Mouse (Mus musculus): ENCODE results near the gene Lrg1. TPM values are rescaled to one million over a fixed set of nuclear protein-coding genes. Genes with fewer than 3 reads are reported as not detected.

The Lrg1 gene
- polyA plus RNA-seq, 1 experiment from 2014 or later = 3.2 TPM

GRCm38 (mm10) chr17:56123161-56123560 is 1.4 kb upstream of the Lrg1 start:
- H3K36me3 ChIP-seq (replicated peaks) = no peaks in the 10 kb centered on the region
- no peak for ATAC-seq (ENCODE audit: insufficient read depth)
- H3K4me2 ChIP-seq = no peak overlapping the region
- H3K4me3 ChIP-seq (replicated peaks) = no peak overlapping the region
- peaks cover 65% of the 10 kb centered on the region for H3K27me3 ChIP-seq
- H3K27ac ChIP-seq (replicated peaks) = no peak overlapping the region
- H3K9me3 ChIP-seq (replicated peaks) = peaks cover 5% of the 10 kb centered on the region; the same call in 1 of the 2 replicates
- 75% methylated on average over 12 of the region's 12 CpGs for WGBS (ENCODE audit: insufficient replicate concordance)
- no peak overlapping the region for H3K9ac ChIP-seq
- H3K4me1 ChIP-seq (replicated peaks) = peaks cover 24% of the 10 kb centered on the region; the same call in 1 of the 2 replicates

- Histone ChIP-seq H3K4me2 (peak overlapping the region; percentile 46), H3K36me3 (replicated peaks) (no peaks in the 10 kb centered on the region), H3K4me3 (replicated peaks) (peak overlapping the region; percentile 29), H3K27me3 (peaks cover 82% of the 10 kb centered on the region), H3K4me1 (replicated peaks) (peaks cover 31% of the 10 kb centered on the region), H3K9me3 (replicated peaks) (peaks cover 5% of the 10 kb centered on the region; the same call in 1 of the 2 replicates), H3K27ac (replicated peaks) (no peak overlapping the region), H3K9ac (no peak overlapping the region)
- 7% methylated on average over 66 of the region's 66 CpGs for WGBS (ENCODE audit: insufficient replicate concordance)
- no peak for ATAC-seq (ENCODE audit: insufficient read depth)
Measured at GRCm38 (mm10) chr17:56119981-56120880, 1.6 kb downstream of the Lrg1 start.

- Histone ChIP-seq H3K4me3 (replicated peaks) (peak overlapping the region; percentile 29; the same call in 1 of the 2 replicates), H3K27me3 (peaks cover 79% of the 10 kb centered on the region), H3K9me3 (replicated peaks) (peaks cover 5% of the 10 kb centered on the region; the same call in 1 of the 2 replicates), H3K4me1 (replicated peaks) (peaks cover 28% of the 10 kb centered on the region), H3K27ac (replicated peaks) (no peak overlapping the region), H3K36me3 (replicated peaks) (no peaks in the 10 kb centered on the region), H3K4me2 (peak overlapping the region; percentile 46), H3K9ac (no peak overlapping the region)
- 29% methylated on average over 12 of the region's 12 CpGs for WGBS (ENCODE audit: insufficient replicate concordance)
- ATAC-seq (ENCODE audit: insufficient read depth) = no peak
Measured at GRCm38 (mm10) chr17:56119431-56119830, 2.4 kb downstream of the Lrg1 start.

GRCm38 (mm10) chr17:56117251-56117710 is 4.5 kb downstream of the Lrg1 start, which contains the start of gene Plin5:
TSS of gene Plin5 (minus strand) at chr17:56117596.
- Histone ChIP-seq H3K36me3 (replicated peaks) (no peaks in the 10 kb centered on the region), H3K27me3 (peaks cover 58% of the 10 kb centered on the region), H3K27ac (replicated peaks) (no peak within 1 kb of the TSS), H3K9me3 (replicated peaks) (no peaks in the 10 kb centered on the region), H3K4me1 (replicated peaks) (peaks cover 29% of the 10 kb centered on the region), H3K4me3 (replicated peaks) (peak within 1 kb of the TSS; percentile 37), H3K4me2 (peak within 1 kb of the TSS; percentile 65), H3K9ac (0 out of 2 replicates have a peak within 1 kb of the TSS, but pooled peaks have one; percentile 15)
- 4% methylated on average over 27 of the region's 27 CpGs for WGBS (ENCODE audit: insufficient replicate concordance)
- ATAC-seq (ENCODE audit: insufficient read depth) = peak; percentile 49

DNA sequence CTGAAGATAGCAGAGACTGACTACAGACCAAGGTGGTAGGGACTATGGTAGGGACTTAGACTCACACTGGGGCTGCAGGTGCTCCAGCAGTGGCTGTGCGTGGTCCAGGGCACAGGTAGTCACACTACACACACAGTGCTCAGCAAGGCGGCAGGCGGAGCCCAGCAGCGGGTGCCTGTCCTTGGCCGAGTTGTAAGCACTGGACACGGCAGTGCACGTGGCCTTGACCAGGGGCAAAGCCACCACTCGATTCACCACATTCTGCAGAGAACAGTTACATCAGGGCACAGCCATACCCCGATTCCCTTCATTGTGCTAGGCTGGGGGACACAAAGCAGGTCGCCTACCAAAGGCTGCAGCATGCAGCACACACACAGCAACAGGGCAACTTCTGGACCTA is 5.6 kb downstream of the Lrg1 start:
- no peak overlapping the region for H3K4me3 ChIP-seq (replicated peaks)
- WGBS (ENCODE audit: insufficient replicate concordance) = 52% methylated on average over 10 of the region's 10 CpGs
- H3K9me3 ChIP-seq (replicated peaks) = no peaks in the 10 kb centered on the region
- no peaks in the 10 kb centered on the region for H3K36me3 ChIP-seq (replicated peaks)
- H3K4me2 ChIP-seq = no peak overlapping the region
- H3K27me3 ChIP-seq = peaks cover 47% of the 10 kb centered on the region
- no peak overlapping the region for H3K9ac ChIP-seq
- ATAC-seq (ENCODE audit: insufficient read depth) = no peak
- no peak overlapping the region for H3K27ac ChIP-seq (replicated peaks)
- H3K4me1 ChIP-seq (replicated peaks) = peaks cover 31% of the 10 kb centered on the region

GRCm38 (mm10) chr17:56112743-56113142 is 9.1 kb downstream of the Lrg1 start:
- H3K27me3 ChIP-seq = peaks cover 15% of the 10 kb centered on the region
- no peak overlapping the region for H3K4me3 ChIP-seq (replicated peaks)
- no peaks in the 10 kb centered on the region for H3K9me3 ChIP-seq (replicated peaks)
- WGBS (ENCODE audit: insufficient replicate concordance) = 62% methylated on average over 3 of the region's 3 CpGs
- H3K4me2 ChIP-seq = no peak overlapping the region
- H3K36me3 ChIP-seq (replicated peaks) = no peaks in the 10 kb centered on the region
- H3K9ac ChIP-seq = no peak overlapping the region
- H3K4me1 ChIP-seq (replicated peaks) = peaks cover 18% of the 10 kb centered on the region
- H3K27ac ChIP-seq (replicated peaks) = no peak overlapping the region
- no peak for ATAC-seq (ENCODE audit: insufficient read depth)

DNA sequence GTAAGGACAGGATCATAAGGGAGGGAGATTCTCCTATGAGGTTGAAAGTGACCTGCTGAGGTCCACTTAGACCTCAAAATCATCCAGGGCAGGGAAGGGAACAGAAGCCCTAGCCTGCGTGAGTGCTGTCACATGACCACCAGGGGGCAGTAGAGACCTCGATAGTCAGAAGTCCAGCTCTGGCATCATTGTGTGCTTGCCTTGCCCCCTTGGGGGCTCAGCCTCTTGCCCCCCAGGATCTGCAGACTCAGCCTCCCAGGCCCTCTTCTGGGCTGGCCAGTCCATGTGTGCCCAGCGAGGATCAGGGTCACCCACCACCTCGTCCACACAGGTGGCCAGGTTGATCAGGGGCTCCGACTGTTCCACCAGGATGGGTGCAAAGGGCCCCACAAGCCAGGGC is 9.9 kb downstream of the Lrg1 start:
- no peak for ATAC-seq (ENCODE audit: insufficient read depth)
- Histone ChIP-seq H3K27ac (replicated peaks) (no peak overlapping the region), H3K9ac (no peak overlapping the region), H3K4me1 (replicated peaks) (peaks cover 11% of the 10 kb centered on the region; the same call in 1 of the 2 replicates), H3K36me3 (replicated peaks) (no peaks in the 10 kb centered on the region), H3K27me3 (peaks cover 8% of the 10 kb centered on the region; the same call in 1 of the 2 replicates), H3K9me3 (replicated peaks) (no peaks in the 10 kb centered on the region), H3K4me3 (replicated peaks) (no peak overlapping the region), H3K4me2 (no peak overlapping the region)
- 30% methylated on average over 5 of the region's 5 CpGs for WGBS (ENCODE audit: insufficient replicate concordance)

DNA sequence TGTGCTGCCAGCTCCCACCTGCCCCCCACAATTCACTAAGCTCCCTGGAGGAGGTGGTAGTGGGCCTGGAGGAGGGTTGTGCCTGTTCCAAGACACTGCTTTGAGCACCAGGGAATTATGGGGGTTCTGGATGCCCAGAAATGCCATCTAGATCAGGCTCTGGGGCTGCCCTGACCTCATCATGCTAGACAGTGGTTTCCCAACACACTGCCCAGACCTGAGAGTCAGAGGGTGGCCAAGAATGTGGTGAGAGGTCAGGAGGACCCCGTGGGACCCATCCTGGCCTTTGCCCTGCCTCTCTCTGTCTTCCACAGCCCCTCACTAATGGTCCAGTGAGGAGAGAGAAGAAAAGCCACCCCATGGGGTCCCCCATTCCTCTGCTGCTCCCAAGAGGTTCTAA is 10.8 kb downstream of the Lrg1 start:
- ATAC-seq (ENCODE audit: insufficient read depth) = no peak
- Histone ChIP-seq H3K9ac (no peak overlapping the region), H3K4me2 (no peak overlapping the region), H3K4me3 (replicated peaks) (no peak overlapping the region), H3K27me3 (no peaks in the 10 kb centered on the region), H3K27ac (replicated peaks) (no peak overlapping the region), H3K4me1 (replicated peaks) (0 out of 2 replicates have a peak, but pooled peaks cover 11% of the 10 kb centered on the region), H3K9me3 (replicated peaks) (no peaks in the 10 kb centered on the region), H3K36me3 (replicated peaks) (no peaks in the 10 kb centered on the region)
- 46% methylated on average over 1 of the region's 1 CpGs for WGBS (ENCODE audit: insufficient replicate concordance)

DNA sequence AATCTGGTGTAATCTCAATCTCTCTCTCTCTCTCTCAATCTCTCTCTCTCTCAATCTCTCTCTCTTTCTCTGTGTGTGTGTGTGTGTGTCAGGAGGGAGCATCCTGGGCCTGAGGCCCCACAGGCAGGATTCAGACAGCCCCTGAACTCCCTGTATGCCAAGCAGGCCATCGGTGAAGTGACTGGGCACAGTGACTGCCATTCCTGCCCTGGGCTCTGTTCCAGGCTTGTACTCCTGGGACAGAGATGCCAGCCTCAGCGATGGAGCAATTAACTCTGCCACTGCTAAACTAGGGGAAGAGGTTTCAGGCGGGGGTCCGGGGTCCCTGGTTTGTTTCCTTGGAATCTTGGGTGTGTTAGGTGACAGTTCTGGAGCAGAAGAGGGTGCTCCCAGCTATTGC is 11.2 kb downstream of the Lrg1 start:
- no peak overlapping the region for H3K9ac ChIP-seq
- WGBS (ENCODE audit: insufficient replicate concordance) = 50% methylated on average over 4 of the region's 4 CpGs
- H3K4me3 ChIP-seq (replicated peaks) = no peak overlapping the region
- no peaks in the 10 kb centered on the region for H3K27me3 ChIP-seq
- H3K27ac ChIP-seq (replicated peaks) = no peak overlapping the region
- H3K4me1 ChIP-seq (replicated peaks) = 0 out of 2 replicates have a peak, but pooled peaks cover 11% of the 10 kb centered on the region
- no peaks in the 10 kb centered on the region for H3K9me3 ChIP-seq (replicated peaks)
- no peak for ATAC-seq (ENCODE audit: insufficient read depth)
- no peak overlapping the region for H3K4me2 ChIP-seq
- H3K36me3 ChIP-seq (replicated peaks) = no peaks in the 10 kb centered on the region

GRCm38 (mm10) chr17:56109219-56110051 is 12.4 kb downstream of the Lrg1 start, which contains the start of gene Plin4:
TSS of gene Plin4 (minus strand) at chr17:56109803.
- WGBS (ENCODE audit: insufficient replicate concordance) = 55% methylated on average over 10 of the region's 10 CpGs
- Histone ChIP-seq H3K27me3 (no peaks in the 10 kb centered on the region), H3K9me3 (replicated peaks) (no peaks in the 10 kb centered on the region), H3K27ac (replicated peaks) (no peak within 1 kb of the TSS), H3K36me3 (replicated peaks) (no peaks in the 10 kb centered on the region), H3K4me2 (no peak within 1 kb of the TSS), H3K9ac (no peak within 1 kb of the TSS), H3K4me1 (replicated peaks) (0 out of 2 replicates have a peak, but pooled peaks cover 10% of the 10 kb centered on the region), H3K4me3 (replicated peaks) (no peak within 1 kb of the TSS)
- ATAC-seq (ENCODE audit: insufficient read depth) = 0 out of 2 replicates have a peak, but pooled peaks have one; percentile 14
